Mouse (Mus musculus) lung, embryonic 14.5 days (tissue): ENCODE measurements at regions not wholly inside any gene's neighbourhood (a gene's known extent, or its start where the extent isn't known, plus 50 kb on each side); places are given as distances from the start of the nearest gene placed in this dataset.

Source experiments
- ATAC-seq: fragments of 200-750 bp; cut with Nextera tagmentation; 2 replicates; pipeline ENCODE4 v1.8.0; 2017; ENCODE audit warnings: mild to moderate bottlenecking, moderate TSS enrichment, moderate library complexity; ENCODE audit not compliant: insufficient read depth
- DNase-seq: peaks from one replicate; pipeline ENCODE4 v3.0.0-alpha.2; 2015
- H3K27ac ChIP-seq: fragments of 300-500 bp; sonication (generic); 2 replicates; pipeline ENCODE4 v1.5.1; 2014; ENCODE audit warnings: low read depth, mild to moderate bottlenecking, moderate library complexity
- H3K27me3 ChIP-seq: fragments of 300-500 bp; sonication (generic); 2 replicates; pipeline ENCODE4 v1.6.1; 2014; ENCODE audit warnings: low read length, control low read depth; ENCODE audit not compliant: insufficient read depth
- H3K36me3 ChIP-seq: fragments of 300-500 bp; sonication (generic); 2 replicates; pipeline ENCODE4 v1.6.1; 2014; ENCODE audit warnings: control low read depth; ENCODE audit not compliant: insufficient read depth
- H3K4me1 ChIP-seq: fragments of 300-500 bp; sonication (generic); 2 replicates; pipeline ENCODE4 v1.6.1; 2014; ENCODE audit warnings: antibody characterized with exemption, control low read depth; ENCODE audit not compliant: insufficient read depth
- H3K4me2 ChIP-seq: fragments of 300-500 bp; sonication (generic); 2 replicates; pipeline ENCODE4 v1.6.1; 2014; ENCODE audit warnings: mild to moderate bottlenecking
- H3K4me3 ChIP-seq: fragments of 300-500 bp; sonication (generic); 2 replicates; pipeline ENCODE4 v1.5.1; 2014; ENCODE audit warnings: low read depth, low read length
- H3K9ac ChIP-seq: fragments of 300-500 bp; sonication (generic); 2 replicates; pipeline ENCODE4 v1.6.1; 2014
- H3K9me3 ChIP-seq: fragments of 300-500 bp; sonication (generic); 2 replicates; pipeline ENCODE4 v1.6.1; 2016; ENCODE audit warnings: low read depth, low read length, control low read depth
- CTCF ChIP-seq: IDR thresholded peaks from 2 replicates; pipeline ENCODE4 v1.5.1; 2016; ENCODE audit warnings: antibody characterized with exemption, low read depth
- WGBS: fragments of 180-500 bp; shearing (Covaris S2); extraction: QIAGEN DNeasy Blood & Tissue Kit; methylation state at CpG from one replicate; pipeline ENCODE4 v1.1.7; 2014; 5-methylcytosine and 5-hydroxymethylcytosine counted together

DNA sequence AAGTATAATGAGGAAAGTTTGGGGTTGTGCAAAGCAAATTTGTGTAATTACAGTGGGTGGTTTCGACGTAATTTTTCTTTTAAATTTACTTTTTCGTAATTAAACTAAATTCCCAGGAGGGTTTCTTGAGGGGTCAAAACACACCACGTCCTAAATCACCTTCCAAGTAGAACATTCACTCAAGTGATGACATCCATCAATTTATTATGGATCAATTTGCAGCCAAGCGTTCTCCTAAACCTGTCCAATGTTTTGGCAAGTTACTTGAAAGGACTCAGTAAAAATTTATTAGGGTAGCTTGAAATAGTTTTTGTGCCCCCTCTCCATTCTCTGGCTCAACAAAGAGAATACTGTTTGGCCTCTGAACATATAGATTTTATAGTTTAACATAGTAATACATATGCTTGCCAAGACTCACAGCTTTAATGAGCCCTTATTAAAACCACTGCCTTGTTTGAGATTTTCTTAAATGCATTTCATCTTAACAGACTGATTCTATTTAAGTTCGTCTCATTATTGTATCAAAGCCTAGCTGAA is 94.6 kb upstream of the Robo2 start:
- Histone ChIP-seq H3K9ac (no peak overlapping the region), H3K27me3 (no peaks in the 10 kb centered on the region), H3K4me3 (no peak overlapping the region), H3K27ac (no peak overlapping the region), H3K4me1 (no peaks in the 10 kb centered on the region), H3K4me2 (no peak overlapping the region), H3K36me3 (no peaks in the 10 kb centered on the region), H3K9me3 (no peaks in the 10 kb centered on the region)
- DNase-seq (no peak), ATAC-seq (no peak)
- 70% methylated on average over 6 of the region's 6 CpGs for WGBS
- TF ChIP-seq CTCF = no peak

DNA sequence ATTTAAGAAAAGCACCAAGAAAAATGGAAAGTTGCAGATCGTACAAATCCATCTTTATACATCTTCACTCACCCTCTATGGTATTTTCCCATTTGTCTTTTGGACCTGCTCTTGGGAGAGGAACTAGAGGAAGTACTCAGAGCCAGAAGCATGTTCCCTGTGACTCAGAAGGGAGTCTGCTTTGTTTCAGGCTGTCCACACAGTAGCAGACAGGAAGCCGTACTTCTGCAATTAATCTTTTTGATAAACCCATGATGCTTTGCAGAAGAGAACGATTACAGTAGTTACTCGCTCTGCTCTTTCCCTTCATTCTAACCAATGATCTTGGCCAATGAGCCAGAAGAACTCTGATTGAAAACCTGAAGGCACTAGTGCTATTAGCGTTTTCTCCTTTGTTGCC is 92.8 kb upstream of the Robo2 start:
- Histone ChIP-seq H3K4me2 (no peak overlapping the region), H3K27ac (no peak overlapping the region), H3K27me3 (no peaks in the 10 kb centered on the region), H3K4me1 (no peaks in the 10 kb centered on the region), H3K9ac (no peak overlapping the region), H3K4me3 (no peak overlapping the region), H3K36me3 (no peaks in the 10 kb centered on the region), H3K9me3 (no peaks in the 10 kb centered on the region)
- 50% methylated on average over 5 of the region's 5 CpGs for WGBS
- TF ChIP-seq CTCF = no peak
- ATAC-seq (no peak), DNase-seq (no peak)

DNA sequence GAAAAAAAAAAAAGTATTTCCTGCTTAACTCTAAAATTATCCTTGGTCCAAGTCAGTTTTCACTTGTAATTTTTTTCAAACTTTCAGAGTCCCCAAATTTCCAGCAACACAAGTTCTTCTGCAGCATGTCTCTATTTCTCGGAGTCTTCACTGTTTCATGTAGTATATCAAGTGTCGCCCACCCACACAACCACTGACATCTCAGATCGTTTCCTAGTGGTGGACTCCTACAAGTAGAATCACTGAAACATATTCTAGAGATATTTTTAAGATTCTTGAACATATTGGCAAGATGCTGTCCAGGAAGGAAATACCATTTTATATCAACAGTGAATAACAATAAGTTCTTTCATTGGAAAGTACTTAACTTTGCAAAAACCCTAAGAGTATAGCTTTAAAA is 89.1 kb upstream of the Robo2 start:
- no peaks in the 10 kb centered on the region for H3K27me3 ChIP-seq
- H3K9me3 ChIP-seq = no peaks in the 10 kb centered on the region
- no peaks in the 10 kb centered on the region for H3K4me1 ChIP-seq
- DNase-seq = no peak
- H3K36me3 ChIP-seq = no peaks in the 10 kb centered on the region
- H3K27ac ChIP-seq = no peak overlapping the region
- H3K4me3 ChIP-seq = no peak overlapping the region
- H3K9ac ChIP-seq = no peak overlapping the region
- 78% methylated on average over 3 of the region's 3 CpGs for WGBS
- no peak overlapping the region for H3K4me2 ChIP-seq
- no peak for ATAC-seq
- no peak for TF ChIP-seq CTCF

DNA sequence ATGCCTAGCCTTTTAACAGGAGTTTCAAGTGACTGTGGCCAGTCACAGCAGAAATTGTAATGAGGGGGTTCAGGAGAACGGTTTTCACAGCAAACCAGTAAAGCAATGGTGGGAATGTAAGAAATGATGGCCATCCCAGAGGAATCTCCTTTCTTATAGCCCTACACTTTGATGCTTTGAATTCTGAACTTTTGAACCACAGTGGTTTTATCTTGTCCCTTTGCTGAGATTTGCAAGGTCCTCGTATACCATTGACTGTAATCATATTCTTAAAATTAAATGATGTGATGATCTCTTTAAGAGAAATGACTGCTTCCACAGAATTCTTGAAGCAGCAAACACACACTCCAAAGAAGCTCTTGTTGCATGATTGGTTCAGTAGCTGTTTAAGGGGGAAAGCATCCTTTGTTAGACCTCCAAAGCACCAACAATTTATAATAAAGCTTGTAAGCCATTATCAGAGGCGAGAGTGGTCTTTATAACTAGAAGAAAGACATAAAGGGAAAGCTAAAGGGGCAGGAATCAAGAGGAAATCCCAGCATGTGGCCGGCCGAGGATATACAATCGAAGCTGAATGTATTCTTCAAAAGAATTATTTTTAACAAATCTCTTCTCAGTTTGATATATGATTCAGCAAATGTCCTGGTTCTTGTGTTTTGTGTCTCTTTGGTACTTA is 56.3 kb upstream of the Robo2 start:
- Histone ChIP-seq H3K36me3 (no peaks in the 10 kb centered on the region), H3K27me3 (no peaks in the 10 kb centered on the region), H3K27ac (no peak overlapping the region), H3K4me3 (no peak overlapping the region), H3K9me3 (no peaks in the 10 kb centered on the region), H3K9ac (no peak overlapping the region), H3K4me1 (no peaks in the 10 kb centered on the region; the same call in 1 of the 2 replicates), H3K4me2 (no peak overlapping the region)
- WGBS = 62% methylated on average over 6 of the region's 6 CpGs
- ATAC-seq = no peak
- TF ChIP-seq CTCF = no peak
- no peak for DNase-seq

DNA sequence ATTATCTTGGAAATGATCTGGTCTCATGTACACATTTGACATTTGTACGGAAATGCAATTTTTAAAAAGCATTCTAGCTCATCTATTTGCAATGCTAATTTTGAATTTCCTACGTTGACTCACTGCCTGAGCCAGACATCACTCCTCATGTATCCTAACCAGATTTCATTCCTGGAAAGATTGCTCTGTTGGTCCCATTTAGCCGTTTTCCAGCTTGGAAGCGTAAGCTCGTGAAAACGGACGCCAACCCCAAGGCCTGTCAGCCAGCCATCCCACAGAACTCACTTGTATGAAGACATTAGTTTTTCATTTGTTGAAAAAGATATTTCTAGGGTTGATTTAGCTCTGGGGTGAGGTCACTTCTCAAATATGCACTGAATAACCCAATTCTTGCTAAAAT is 55.5 kb upstream of the Robo2 start:
- H3K27me3 ChIP-seq = no peaks in the 10 kb centered on the region
- H3K9me3 ChIP-seq = no peaks in the 10 kb centered on the region
- no peaks in the 10 kb centered on the region; the same call in 1 of the 2 replicates for H3K4me1 ChIP-seq
- no peaks in the 10 kb centered on the region for H3K36me3 ChIP-seq
- no peak overlapping the region for H3K27ac ChIP-seq
- H3K9ac ChIP-seq = no peak overlapping the region
- H3K4me3 ChIP-seq = no peak overlapping the region
- no peak overlapping the region for H3K4me2 ChIP-seq
- TF ChIP-seq CTCF = no peak
- DNase-seq (no peak), ATAC-seq (no peak)
- 70% methylated on average over 7 of the region's 7 CpGs for WGBS

DNA sequence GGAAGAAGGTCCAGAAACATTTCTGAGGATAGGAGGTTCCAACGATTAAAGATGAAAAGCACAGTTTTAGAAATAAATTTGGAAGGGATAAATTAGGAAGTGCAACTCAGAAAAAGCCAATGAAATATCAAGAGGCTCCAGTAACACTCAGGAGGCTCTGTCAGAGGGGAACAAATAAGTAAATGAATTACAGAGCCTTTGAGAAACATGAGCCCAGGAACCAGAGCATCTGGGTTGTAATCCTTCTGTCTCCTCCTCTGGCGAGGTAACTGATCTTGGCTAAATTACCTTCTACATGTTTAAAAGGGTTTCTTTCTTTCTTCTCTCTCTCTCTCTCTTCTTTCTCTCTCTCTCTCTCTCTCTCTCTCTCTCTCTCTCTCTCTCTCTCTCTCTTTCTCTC is 53.2 kb upstream of the Robo2 start:
- H3K9me3 ChIP-seq = no peaks in the 10 kb centered on the region
- no peaks in the 10 kb centered on the region; the same call in 1 of the 2 replicates for H3K4me1 ChIP-seq
- H3K4me2 ChIP-seq = no peak overlapping the region
- ATAC-seq = no peak
- no peak for TF ChIP-seq CTCF
- H3K36me3 ChIP-seq = no peaks in the 10 kb centered on the region
- no peak overlapping the region for H3K4me3 ChIP-seq
- H3K27me3 ChIP-seq = no peaks in the 10 kb centered on the region
- DNase-seq = no peak
- no peak overlapping the region for H3K9ac ChIP-seq
- 47% methylated on average over 2 of the region's 2 CpGs for WGBS
- no peak overlapping the region for H3K27ac ChIP-seq

DNA sequence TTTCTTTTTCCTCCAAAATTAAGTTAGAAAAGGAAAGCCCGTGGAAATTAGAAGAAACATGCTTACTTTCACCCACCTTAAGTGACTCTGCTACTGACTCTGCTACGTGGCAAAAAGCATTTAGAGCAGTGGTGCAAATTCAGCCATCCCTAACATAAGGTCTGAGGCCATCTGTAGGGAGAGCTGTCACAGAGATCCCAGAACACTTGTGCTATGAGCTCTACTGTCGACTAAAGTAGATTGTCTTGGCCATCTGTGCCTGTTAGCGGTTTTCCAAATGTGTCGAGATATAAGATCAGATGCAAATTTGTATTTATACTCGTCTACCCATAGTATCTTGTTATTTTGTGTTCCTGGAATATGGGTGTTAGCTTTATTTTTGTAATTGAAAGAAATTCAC is 52.7 kb upstream of the Robo2 start:
- DNase-seq (no peak), ATAC-seq (no peak)
- Histone ChIP-seq H3K27me3 (no peaks in the 10 kb centered on the region), H3K4me1 (no peaks in the 10 kb centered on the region; the same call in 1 of the 2 replicates), H3K9me3 (no peaks in the 10 kb centered on the region), H3K4me3 (no peak overlapping the region), H3K9ac (no peak overlapping the region), H3K36me3 (no peaks in the 10 kb centered on the region), H3K4me2 (no peak overlapping the region), H3K27ac (no peak overlapping the region)
- WGBS = 47% methylated on average over 6 of the region's 6 CpGs
- TF ChIP-seq CTCF = no peak
